Mouse (Mus musculus) frontal cortex, postnatal 14 days (tissue): Measurements from ENCODE around the gene Hoxb9.

Source experiments
- DNase-seq, 2 experiments: peaks; one replicate each; pipeline ENCODE4 v3.0.0; 2022; ENCODE audit warnings: low spot score in 2 of 2

Hoxb9 gene

GRCm38 (mm10) chr11:96267021-96267920, 4.0 kb upstream of the Hoxb9 start:
- DNase-seq = no peak

DNA sequence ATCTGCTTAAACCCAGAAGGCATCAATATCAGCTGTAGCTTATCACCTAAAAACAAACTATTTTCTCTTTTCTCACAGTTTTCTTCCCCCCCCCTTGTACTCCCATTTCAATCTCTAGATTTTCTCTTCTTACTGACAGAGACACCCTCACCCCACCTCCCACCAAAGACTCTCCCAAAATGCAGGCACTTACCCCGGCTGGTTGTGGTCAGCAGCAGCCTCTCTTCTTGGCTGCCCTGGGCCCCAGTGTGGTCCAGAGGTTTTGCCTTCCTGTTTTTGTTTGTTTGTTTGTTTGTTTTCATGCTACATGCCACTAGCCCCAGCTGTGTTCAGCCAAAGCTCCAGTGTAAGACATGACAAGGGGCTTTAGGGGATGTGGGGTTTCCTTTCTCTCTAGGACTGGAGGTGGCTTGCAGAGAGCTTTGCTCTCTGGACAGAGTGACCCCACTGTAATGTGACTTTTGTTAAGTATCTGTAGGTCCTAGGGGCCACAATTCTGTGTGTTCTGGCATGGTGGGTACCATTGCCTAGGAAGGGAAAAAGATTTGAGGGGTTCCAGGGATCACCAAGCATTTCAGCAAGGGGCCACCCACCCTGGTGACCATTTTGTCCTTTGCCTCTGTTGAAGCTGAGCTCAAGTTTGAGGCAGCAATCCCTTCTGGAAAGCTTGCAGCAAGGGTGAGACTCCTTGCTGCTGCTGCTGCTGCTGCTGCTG, 3.1 kb upstream of the Hoxb9 start:
- DNase-seq = no peak

DNA sequence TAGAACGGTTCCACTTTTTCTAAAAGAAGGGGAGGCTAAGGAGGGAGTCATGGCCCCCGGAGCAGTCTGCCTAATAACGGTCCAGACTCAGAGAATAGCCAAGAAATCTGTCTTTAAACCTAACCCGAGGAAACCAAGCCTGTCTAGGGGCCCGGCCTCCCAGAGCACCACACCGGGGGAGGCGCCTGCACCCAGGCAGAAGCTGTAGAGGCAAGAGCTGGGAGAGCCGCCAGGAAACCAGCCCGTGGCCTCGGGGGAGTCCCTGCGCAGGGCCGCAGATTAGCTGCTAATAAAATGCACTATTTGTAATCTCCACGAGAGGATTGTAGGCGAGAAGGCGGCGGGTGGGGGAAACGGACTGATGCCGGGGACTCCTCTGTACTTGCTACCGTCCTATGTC, 1.4 kb upstream of the Hoxb9 start:
- DNase-seq = no peak

- DNase-seq = no peak
Observed at GRCm38 (mm10) chr11:96271541-96272011, 319 bp downstream of the Hoxb9 start.

DNA sequence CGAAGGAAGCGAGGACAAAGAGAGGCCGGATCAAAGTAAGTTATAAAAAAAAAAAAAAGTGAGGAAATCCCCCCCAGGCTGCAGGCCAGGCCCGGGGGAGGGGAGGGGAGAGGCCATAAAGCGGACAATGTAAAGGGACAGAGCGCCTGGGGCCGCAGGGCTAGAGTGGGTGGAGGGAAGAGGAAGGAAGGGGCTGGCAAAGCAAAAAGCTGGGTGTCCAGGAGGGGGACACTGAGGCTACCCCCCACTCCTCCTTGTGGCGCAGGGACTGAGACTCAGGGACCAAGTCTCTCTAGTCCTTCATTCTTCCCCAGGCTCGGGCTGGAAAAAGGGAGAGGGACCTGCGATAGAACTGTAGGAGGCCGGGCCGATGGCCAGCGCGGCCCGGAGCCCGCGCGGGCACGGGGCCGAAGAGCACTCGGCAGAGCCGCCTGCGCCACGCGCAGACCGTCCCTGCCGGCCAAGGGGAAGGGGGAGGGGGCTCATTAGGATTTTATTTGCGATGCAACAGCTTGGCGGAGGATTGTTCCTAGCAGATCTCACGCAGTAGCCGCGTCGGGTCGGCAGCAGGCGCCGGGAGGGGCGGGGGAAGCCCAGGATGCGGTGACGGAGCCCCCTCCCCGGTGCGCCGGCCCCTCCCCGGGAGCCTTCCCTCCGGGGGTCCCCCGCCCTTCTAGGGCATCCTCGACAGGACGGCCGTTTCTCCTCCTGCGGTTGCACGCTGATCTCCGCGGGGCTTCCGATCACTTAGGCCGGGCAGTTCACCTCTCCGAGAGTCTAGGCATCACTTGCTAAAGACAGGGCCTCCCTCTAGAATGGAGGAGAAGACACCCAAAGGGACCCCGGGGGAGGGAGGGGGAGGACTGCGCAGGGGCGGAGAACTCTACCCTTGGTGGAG, 1.0 kb downstream of the Hoxb9 start:
- DNase-seq = peak in 1 of 2 experiments; percentile 1

DNA sequence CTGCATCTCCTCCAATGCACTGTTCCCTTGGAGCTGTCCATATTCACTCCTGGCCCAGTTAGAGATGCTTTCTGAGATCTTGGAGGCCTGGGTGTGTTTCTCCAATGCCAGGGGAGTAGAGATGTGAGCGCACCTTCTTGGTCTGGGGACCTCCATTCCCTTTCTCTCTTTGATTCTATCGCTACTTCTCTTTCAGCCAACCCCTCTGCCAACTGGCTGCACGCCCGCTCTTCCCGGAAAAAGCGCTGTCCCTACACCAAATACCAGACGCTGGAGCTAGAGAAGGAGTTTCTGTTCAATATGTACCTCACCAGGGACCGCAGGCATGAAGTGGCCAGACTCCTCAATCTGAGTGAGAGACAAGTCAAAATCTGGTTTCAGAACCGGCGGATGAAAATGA, 3.2 kb downstream of the Hoxb9 start:
- DNase-seq = no peak

- DNase-seq = no peak
Observed at GRCm38 (mm10) chr11:96275896-96276295, 4.6 kb downstream of the Hoxb9 start.

- no peak for DNase-seq
Observed at GRCm38 (mm10) chr11:96277151-96278044, 6.1 kb downstream of the Hoxb9 start.

GRCm38 (mm10) chr11:96278324-96278723, 7.1 kb downstream of the Hoxb9 start:
- DNase-seq = no peak

- peak; percentile 51 to 75 for DNase-seq
Observed at GRCm38 (mm10) chr11:96278773-96279172, 7.5 kb downstream of the Hoxb9 start.

DNA sequence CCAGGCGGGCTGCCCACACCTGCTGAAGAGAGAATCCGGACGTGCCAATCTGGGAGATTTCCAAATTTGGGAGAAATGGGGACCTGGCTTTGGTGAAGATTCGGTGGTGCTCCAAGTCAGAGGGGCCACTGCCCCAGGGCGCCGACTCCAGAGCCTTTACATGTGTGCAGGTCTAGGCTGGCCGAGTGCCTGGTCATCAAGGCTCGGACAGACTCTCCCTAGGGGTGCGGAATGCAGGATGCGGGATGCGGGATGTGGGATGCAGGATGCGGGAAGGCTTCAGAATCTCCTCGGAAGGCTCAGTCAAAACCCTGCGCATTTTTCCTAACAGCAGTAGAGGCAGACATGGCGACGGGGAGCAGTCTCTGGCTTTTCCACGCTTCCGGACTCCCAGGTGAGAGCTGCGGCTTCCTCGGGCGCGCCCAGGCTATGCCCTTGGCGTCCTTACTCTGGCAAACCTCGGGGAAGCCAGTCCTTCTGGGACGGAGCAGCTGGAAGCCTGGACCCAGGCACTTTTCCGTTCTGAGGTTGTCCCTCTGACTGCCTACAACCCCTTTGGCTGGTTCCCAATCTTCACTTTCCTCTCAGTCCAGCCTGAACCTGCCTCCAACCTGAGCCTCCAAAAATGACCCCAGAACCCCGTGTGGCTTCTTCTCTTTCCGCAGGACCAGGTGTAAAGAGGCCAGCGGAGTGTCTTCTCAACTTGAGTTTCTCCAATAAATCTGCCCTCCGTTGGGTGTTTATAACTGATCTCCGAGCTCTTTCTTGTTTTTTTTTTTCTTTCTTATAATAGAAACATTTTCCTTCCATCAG, 8.4 kb downstream of the Hoxb9 start:
- DNase-seq = no peak

GRCm38 (mm10) chr11:96280399-96281378, 9.4 kb downstream of the Hoxb9 start:
- no peak for DNase-seq

- DNase-seq = no peak
Observed at GRCm38 (mm10) chr11:96281396-96281795, 10.1 kb downstream of the Hoxb9 start.

DNA sequence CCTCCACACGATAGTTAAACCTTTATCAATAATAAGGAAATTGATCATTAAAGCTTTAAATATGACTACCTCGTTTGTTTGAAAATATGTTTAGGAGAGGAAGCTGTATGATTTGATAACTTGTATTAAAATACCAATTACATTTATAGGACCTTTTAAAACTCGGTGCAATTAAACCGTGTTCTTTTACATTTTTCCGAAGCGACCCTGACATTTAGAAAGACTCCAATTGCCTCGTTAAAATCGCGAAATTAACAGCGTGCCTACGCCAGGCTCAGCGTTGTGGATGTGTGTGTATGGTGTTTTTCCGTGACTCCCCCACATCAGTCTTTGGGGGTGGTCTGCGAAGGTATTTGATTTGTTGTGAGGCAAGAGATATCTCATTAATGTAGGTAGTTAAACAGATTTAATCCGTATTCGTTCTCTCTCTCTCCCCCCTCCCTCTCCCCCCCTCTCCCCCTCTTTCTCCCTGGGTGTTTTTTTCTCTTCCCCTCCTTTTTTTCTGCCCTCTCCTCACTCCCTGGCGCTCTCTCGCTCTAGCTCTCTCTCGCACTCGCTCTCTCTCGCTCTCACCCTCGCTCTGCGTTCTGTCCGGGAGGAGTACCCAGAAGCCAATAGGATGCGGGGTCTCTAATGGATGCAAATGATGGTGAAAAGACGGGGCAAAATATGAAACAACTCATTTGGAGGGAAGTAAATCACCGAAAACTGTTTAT, 10.8 kb downstream of the Hoxb9 start, which contains the start of gene Hoxb8:
Hoxb8 (plus strand) TSS at position 51 of the 716 bp plus-strand sequence.
- DNase-seq = no peak

- DNase-seq = no peak
Observed at GRCm38 (mm10) chr11:96282795-96283430, 11.7 kb downstream of the Hoxb9 start.

GRCm38 (mm10) chr11:96284041-96284749, 12.9 kb downstream of the Hoxb9 start:
- DNase-seq = no peak
